Mouse (Mus musculus) cerebellum, postnatal 4 days (tissue): ENCODE results near the gene Rps29.
"Not testable (repeated sequence)": the region's sequence is repeated elsewhere in the genome, so short reads cannot be mapped to it uniquely, and the experiment has no call there.

ENCODE experiments used
- DNase-seq, 2 experiments: peaks; one replicate each; pipeline ENCODE4 v3.0.0; 2022; ENCODE audit warnings: low spot score in 2 of 2, mixed read lengths in 1 of 2

Rps29 gene

DNA sequence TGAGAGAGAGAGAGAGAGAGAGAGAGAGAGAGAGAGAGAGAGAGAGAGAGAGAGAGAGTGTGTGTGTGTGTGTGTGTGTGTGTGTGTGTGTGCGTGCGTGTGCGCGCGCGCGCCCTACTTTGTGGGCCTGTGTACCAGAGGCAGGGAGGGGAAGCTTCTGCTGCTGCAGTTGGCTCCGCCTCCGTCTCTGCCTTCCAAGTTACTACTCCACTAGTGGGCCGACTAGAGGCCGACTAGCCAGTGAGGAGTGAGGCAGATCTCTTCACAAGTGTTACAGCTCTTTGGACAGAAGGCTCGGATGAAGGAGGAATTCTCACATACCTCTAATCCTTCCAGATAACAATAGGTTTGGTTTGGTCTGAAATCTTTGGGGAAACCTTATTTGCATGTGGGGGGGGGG lies 20.4 kb upstream of the Rps29 start:
- no peak for DNase-seq

DNA sequence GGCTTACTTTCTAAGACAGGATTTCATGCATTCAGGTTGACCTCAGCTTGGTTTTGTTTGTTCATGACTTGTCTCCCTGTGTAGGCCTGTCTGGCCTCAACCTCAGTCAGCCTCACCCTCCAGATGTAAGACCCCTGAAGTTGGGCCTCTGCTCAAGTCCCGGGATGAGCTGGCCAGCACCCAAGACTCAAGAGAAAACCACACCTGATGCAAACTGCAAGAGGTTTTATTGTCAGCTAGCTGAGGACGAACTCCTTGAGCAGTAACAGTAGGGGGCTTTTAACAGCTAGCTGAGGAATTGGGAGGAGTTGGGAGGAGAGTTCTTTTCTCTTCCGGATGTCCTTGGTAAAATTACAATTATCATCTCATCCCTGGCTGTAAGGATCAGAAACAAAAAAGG lies 18.5 kb upstream of the Rps29 start:
- DNase-seq: no peak

DNA sequence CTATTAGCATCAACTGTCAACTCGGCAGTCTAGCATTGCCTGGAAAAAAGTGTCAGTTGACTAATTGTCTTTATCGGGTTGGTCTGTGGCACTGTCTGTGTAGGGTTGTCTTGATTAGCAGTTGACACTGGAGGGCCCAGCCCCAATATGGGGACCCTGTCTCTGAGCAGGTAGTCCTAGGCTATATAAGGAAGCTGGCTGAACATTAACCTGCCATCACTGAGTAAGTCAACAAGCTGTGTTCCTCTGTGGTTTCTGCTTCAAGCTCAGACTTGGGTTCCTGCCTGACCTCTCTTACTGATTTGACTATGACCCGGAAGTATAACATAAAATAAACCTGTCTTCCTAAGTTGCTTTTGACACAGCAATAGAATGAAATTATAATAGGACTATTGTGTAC lies 17.0 kb upstream of the Rps29 start:
- no peak for DNase-seq

DNA sequence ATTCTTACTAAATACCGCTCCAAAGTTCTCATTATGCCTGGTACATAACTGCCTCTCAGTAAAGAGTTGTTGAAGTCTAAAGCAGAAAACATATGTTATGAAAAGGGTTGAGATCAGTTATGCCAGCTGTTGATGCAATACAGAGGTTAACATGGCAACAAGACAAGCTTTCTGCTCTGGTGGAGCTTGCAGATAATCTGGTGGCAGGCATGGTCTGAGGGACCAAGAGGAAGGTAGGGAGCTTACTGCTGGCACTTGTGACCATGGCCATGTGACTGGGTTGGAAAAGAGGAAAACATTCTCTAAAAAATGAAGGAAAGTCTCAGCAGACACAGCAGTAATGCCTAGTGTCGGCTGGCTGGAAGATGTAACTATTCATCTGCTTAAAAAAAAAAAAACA lies 12.3 kb upstream of the Rps29 start:
- no peak for DNase-seq

DNA sequence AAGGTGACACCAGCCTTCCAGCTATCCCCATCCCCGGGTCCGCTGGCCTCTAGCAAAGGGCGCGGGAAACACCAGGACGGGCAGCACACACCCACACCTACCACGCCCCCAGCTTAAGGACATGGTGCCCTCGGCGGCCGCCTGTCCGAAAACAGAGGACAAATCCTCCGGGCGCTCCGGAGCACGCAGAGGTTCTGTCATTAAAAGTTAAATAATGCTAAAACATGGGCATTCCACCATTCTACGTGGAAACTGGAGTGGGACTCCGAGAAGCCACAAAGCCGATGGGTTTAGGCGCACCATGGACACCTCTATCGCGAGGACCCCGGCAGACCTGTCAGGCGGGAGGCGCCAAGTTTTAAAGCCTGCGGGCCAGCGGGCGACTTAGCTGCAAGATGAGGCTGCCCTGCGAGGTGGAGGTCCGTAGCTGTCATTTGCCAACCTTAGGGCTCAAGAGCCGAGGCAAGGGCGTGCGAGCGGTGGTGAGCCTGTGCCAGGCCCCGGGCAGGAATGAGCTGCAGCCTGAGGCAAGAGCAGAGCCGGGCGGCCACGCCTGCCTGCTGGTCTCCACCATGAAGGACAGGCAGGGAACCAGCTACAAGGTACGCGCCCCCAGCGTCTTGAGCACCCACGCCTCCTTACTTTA lies 9.6 kb upstream of the Rps29 start, which contains the start of gene Lrr1:
Gene Lrr1, plus strand, starts transcription at position 354 of the 646 bp plus-strand sequence.
- peak; percentile 57 to 78 for DNase-seq

DNA sequence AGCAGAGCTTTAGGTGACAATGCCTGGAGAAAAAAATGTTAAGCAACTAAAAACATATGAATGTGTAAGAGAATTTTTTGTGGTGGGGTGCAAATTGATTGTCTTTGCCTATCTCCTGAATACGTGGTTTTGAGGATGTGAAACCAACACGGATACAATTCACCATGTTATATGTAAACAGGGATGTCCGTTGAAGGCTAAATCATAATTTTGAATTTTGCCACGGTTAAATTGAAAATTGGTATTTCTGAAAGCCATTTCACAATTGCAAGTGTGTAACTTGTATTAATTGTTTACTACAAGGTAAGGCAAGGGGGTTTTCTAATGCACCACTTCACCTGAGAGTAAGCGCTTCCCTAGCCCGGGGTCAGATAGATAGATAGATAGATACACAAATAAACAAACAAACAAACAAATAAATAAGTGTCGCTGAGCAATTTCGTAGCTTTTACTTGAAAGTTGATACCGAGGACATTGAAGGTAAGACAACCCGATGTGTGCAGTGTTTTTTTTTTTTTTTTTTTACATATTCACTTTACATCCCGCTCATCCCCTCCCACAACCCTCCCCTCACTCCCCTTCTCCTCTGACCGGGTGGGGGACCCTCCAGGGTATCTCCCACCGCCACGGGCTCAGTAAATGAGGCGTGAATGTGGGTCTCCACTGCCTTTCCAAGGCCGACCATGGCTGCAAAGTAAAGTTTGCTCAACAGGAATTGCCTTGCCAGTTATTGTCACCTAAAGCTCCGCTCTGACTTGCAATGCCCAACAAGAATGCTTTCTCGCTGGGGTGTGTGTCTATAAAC lies 8.9 kb upstream of the Rps29 start:
- DNase-seq: no peak

DNA sequence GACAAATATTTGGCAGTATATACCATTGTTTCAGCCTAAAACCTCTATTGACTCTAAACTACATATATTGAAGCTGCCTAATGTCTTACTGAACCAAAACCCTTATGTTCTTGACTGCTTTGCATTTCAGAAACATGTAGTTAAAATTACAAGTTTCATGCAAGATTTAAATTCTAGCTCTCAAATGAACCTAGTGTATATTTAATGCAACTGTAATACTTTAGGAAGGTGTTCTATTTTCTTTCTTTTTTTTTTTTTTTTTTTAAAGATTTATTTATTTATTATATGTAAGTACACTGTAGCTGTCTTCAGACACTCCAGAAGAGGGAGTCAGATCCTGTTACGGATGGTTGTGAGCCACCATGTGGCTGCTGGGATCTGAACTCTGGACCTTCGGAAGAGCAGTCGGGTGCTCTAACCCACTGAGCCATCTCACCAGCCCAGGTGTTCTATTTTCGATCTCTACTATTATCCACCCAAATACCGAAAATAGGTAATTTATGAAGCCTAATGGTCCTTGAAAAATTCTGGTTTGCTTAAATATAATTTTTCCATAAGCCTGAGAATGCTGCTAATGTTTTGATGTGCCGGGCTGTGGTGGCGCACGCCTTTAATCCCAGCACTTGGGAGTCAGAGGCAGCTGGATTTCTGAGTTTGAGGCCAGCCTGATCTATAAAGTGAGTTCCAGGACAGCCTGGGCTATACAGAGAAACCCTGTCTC lies 8.0 kb upstream of the Rps29 start:
- not testable (repeated sequence) for DNase-seq

DNA sequence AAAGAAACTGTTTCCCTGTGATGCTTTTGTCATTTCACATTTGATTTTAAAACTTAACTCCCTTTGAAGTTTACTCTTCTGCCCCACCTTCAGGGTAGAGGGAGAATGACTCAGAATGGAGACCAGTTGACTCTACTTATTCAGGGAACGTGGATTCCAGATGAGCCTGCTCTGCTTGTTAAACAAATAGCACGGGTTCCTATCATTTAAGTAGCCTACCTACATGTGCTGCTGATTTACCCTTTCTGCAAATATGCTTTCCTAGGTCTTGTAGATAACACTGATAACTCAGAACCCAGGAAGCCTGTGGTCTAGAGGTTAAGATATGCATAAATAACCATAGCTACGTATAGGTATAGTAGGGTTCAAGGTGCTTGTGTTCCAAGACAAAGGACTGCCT lies 5.9 kb upstream of the Rps29 start:
- no peak for DNase-seq

DNA sequence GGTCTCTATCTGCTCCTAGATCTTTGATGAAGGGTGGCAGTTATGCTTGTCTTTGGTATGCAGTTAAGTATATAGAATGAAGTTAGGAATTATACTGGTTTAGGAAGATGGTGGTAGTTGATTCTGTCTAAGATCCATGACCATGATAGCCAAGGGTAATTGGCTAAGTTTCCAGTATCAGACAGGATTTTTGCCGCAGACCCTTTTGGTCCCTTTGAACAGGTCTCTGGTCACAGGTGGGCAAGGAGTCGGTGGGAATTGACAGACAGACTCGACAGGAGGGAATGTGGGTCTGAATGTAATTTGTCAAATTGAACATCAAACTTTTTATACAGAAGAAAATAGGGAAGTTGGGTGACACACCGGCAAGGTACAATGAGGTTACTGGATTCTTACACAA lies 4.6 kb upstream of the Rps29 start:
- not testable (repeated sequence) for DNase-seq

DNA sequence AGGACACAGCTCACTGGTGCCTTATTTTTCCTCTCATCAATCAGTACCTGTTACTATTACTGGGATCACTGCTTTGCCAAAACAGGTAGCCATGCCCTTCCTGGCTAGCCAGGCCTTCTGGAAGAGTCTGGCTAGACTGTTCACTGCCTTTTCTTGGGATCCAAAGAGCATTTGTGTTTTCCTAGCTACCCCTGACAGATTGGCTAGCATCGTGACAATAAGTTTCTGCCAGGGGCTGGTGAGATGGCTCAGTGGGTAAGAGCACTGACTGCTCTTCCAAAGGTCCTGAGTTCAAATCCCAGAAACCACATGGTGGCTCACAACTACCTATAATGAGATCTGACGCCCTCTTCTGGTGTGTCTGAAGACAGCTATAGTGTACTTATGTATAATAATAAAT lies 1.7 kb upstream of the Rps29 start:
- not testable (repeated sequence) for DNase-seq

DNA sequence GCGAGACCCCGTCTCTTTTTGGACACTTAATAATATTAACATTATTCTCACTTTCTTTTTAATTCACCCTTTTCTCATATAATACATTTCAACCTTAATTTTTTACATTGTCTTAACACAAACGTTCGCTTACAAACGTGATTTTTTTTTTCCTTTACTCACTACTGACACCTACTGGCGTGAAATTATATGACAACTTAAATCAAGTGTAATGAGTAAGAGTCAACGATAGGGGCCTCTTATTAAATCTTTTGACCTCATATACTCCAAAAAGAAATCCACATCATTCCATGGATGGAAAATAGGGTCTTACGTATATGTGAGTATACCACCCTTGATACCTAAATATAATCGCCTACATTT lies 573 bp upstream of the Rps29 start:
- DNase-seq: no peak

DNA sequence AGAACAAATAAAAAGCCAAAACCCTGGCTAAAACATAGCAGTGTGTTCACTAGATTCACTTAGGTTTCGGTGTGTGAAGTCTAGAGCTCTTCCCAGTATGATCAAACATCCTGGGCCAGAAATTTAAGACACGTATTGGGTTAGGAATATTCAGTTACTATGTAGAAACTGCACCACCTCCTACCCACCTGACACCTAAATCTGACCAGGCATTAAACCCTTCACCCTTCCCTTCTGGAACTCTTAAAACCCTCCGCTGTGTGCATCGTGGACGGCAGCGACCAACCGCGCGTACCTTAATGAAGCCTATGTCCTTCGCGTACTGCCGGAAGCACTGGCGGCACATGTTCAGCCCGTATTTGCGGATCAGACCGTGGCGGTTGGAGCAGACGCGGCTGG lies 621 bp downstream of the Rps29 start:
- no peak for DNase-seq

DNA sequence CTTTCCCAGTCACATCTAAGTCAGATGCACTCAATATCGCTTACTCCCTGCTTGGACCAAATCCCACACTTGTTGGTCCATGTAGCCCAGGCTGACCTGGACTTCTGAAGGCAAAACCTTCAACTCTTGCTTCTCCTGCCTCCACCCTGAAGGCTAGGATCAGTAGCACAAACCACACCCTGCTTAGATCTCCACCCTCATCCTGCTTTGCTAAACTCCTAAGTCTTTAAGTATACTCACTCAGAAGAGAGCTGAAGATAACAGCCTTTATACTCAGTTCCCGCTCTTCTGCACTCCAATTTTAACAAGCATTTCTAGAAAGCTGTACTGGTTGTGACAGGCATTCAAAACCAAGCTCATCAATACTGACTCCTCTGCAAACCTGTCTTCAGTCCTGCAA lies 1.9 kb downstream of the Rps29 start:
- no peak for DNase-seq

DNA sequence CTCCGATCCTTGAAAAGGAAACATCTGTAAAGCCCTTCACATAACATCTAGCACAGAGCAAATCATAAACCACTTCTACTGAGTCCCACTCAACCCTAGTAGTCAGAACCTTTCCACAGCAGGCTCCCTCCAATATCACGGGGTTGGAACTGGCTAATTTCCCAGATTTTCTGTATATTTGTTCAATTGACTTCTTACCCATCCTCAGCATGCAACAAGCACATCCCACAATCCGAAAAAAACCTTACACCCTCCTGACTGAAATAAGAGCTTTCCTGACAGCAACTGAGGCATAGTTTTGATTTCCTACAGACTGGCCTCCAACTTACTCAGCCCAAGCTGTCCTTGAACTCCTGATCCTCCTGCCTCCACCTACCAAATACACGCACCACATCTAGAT lies 2.5 kb downstream of the Rps29 start:
- no peak for DNase-seq

DNA sequence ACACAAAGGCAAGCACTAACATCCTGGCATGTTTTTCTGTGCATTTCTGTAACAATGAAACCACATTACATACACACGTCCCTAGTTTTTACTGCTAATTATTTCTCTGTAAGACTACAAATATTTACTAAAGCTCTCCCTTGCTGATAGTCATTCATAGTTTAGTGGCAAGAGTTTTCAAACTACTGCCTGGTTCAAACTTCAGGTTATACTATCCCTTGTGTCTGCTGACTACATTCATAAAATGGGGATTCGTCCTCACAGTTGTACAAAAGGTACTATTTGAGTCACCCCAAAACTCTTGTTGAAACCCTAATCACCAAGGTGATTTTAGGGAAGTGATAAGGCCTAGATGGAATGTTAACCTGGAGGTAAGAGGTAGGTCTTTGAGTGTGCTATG lies 3.1 kb downstream of the Rps29 start:
- no peak for DNase-seq

DNA sequence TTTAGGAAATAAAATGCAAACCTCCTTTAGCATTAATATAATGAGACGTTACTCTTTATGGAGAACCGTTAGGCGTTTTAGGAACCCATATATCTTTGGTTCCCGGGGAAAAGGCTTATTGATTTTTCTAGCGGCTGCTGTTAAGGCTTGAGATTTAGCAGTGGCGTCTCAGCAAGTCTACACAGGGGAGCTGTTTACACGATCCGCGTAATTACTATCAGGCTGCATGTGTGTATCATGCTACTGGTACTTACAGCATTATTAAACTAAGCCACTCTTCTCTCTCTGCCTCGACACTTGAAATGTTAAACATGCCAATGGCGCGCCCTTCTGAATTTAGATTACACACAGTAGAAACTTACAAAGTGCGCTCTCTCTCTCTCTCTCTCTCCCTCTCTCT lies 8.9 kb downstream of the Rps29 start:
- DNase-seq: no peak

DNA sequence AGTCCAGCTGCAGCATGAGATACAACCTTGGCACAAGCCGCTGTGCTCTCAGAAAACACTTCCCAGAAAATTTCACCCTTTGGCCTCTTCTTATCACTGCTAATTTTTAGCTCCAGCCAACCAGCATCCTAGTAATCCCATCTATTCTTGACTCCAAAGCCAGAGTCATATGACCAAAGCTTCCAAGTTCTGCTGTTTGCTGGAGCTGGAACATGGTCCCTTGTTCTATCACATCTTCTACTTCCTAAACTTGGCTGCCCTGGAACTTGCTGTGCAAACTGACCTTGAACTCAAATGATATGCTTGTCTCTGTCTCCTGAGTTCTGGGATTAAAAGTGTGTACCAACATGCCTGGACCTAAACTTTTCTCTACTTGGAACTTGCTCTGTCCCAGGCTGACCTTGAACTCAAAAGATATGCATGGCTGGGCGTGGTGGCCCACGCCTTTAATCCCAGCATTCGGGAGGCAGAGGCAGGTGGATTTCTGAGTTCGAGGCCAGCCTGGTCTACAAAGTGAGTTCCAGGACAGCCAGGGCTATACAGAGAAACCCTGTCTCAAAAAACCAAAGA lies 11.7 kb downstream of the Rps29 start:
- no peak for DNase-seq

DNA sequence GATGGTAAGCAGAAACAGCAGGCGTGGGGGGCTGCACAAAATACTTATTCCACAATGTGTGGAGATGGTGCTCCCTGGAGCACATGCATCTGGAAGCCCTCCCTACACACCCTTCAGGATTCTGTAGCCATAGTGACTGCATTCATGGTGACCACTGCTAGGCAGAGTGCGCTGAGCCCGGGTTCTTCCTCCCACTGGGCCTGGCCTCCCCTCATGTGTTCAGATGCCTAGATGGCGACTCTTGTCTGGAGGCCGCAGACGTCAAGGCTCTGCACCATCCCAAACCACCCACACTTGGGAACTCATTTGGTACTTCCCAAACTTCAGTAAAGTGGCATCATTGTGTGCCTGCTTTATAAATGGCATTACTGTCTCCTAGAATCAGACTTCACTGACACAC lies 15.5 kb downstream of the Rps29 start:
- DNase-seq: no peak

DNA sequence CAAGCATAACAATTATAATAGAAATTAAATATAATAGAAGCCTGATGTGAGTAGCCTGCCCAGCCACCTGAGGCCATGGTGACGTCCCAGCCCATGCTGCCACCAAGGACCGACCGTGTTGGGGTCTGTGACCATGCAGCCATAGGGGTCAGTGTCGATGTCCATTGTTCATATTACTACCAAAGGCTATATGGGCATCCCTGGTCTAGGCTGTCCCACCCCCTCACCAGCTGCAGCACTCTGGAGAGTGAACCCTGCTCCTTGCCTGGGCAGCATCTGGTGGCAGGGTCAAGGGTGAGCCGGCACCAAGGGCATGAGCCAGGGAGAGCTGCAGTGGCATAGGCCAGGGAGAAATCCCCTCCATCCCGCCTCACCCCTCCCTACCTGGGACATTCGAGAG lies 19.1 kb downstream of the Rps29 start:
- DNase-seq: no peak

DNA sequence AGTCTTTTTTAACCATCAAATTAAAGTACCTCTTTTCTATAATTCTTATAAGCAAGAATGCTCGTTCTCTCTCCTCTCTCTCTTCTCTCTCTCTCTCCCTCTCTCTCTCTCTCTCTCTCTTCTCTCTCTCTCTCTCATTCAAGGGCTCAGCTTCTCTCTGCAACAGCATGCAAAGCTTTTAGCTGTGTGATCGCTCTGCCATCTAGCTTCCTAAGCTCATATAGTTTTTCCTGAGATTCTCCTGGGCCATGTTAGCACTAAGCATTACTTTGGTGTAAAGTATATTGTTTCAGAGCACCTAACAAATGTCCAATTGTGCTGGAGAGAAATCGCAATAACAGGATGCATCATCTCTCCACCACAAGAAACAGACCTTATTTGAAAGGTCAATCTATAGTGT lies 19.8 kb downstream of the Rps29 start:
- DNase-seq: no peak

DNA sequence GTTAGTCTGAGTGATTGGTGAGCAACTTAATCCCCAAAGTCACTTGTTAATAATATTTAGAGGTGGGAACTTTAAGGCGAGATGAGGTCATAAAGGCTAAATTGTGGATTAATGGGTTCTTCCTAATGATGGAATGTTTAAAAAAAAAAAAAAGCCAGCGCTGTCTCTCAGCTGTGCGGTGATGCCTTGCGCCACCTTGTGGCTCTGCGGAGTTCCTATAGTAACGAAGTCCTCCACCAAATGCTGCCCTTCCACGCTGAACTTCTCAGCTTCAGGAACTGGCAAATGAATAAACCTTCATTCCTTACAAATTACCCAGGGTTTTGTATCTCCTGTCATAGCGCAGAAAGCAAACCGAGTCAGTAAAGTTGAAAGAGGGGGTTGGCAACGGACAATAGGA lies 27.0 kb downstream of the Rps29 start:
- DNase-seq: peak; percentile 35 to 53

DNA sequence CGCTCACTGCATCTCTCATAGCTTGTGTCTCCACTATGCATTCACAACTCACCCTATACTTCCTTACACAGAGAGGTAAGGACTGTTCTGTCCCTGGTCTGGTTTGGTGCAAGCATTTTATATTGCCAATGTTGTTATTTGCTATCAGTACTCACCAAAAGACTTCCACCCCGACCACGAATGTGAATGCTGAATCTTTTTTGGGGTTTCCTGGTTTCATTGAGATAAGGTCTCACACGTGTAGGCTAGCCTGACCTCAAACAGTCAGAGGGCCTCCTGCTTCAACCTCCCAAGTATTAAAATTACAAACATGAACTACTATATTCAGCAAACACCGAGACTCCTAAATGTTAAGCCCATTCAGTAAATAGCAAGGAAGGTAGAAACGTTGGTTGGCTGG lies 27.7 kb downstream of the Rps29 start:
- DNase-seq: no peak

DNA sequence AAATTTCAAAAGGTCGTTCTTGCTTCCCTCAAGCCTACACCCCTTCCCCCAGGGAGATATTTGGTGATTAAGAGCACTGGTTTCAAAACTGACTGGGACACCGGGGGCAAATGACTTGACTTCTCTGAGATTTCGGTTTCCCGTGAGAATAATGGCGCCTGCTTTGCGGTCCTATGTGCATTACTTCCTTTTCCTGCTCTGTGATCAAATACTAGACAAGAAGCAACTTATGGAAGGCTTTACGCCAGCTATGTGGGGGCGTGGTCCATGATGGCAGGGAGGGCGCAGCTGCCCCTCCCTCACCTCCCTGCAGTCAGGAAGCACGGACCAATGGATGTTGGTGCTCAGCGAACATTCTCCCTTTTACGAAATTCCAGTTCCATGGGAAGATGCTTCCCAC lies 28.5 kb downstream of the Rps29 start:
- DNase-seq: no peak
